Mouse (Mus musculus): ENCODE measurements around the gene Slc13a4. TPM values are rescaled to one million over a fixed set of nuclear protein-coding genes. Genes with fewer than 3 reads are reported as not detected.

Gene Slc13a4
- polyA plus RNA-seq (2015; fragmentation: Nextera tagmentation; extraction: Ambion mirVana), result 3.1 and 3.7 TPM in 2 replicates

DNA sequence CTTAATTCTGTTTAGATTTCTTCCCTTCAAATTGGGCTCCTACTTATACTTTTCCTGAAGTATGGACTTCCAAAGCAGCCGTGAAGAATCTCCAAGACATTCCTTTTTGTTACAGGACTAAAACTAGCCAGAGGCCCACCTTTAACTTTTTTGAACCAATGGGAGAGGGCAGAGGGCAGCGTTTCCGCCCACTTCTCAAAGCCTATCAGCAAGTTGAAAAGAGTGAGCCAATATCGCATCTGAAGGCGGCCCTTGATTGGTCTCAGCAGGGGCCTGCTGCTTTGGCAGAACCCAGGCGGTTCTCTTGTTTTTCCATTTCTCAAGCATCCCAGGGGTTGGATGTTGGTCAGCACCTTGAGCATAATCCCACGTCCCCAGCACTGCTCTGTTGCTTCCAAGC, at the start of gene Slc13a4:
Slc13a4 (minus strand) TSS at position 95 of the 400 bp plus-strand sequence.
- no peak within 1 kb of the TSS for H3K9ac ChIP-seq (replicated peaks)
- H3K27ac ChIP-seq (replicated peaks), result no peak within 1 kb of the TSS
- no peak for ATAC-seq (replicated peaks)
- no peak within 1 kb of the TSS for H3K4me2 ChIP-seq (replicated peaks)
- H3K4me1 ChIP-seq, result no peaks in the 10 kb centered on the region
- no peaks in the 10 kb centered on the region for H3K27me3 ChIP-seq
- no peak within 1 kb of the TSS for H3K4me3 ChIP-seq
- H3K9me3 ChIP-seq, result no peaks in the 10 kb centered on the region
- WGBS, result 15% methylated on average over 7 of the region's 7 CpGs
- no peaks in the 10 kb centered on the region for H3K36me3 ChIP-seq

DNA sequence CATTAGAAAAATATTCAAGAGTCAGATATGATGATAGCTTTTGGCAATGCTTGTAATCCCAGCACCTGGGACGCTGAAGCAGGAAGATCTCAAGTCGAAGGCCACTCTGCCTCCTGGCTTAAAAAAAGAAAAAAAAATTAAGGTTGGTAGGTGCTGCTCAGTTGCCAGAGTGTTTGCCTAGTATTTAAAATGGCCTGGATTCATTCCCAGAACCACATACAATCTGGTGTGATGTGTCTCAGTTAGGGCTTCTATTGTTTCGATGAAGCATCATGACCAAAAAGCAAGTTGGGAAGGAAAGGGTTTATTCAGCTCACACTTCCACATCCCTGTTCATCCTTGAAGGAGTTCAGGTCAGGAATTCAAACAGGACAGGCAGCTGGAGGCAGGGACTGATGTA, 47.4 kb upstream of the Slc13a4 start:
- Histone ChIP-seq H3K9ac (replicated peaks) (no peak overlapping the region), H3K27ac (replicated peaks) (no peak overlapping the region), H3K4me2 (replicated peaks) (no peak overlapping the region), H3K9me3 (no peaks in the 10 kb centered on the region), H3K27me3 (no peaks in the 10 kb centered on the region), H3K4me3 (no peak overlapping the region), H3K36me3 (no peaks in the 10 kb centered on the region), H3K4me1 (peaks cover 14% of the 10 kb centered on the region)
- ATAC-seq (replicated peaks), result no peak
- WGBS, result 83% methylated on average over 3 of the region's 3 CpGs

- Histone ChIP-seq H3K4me3 (no peak overlapping the region), H3K27me3 (no peaks in the 10 kb centered on the region), H3K4me1 (peaks cover 14% of the 10 kb centered on the region), H3K4me2 (replicated peaks) (peak overlapping the region; percentile 18; the same call in 1 of the 2 replicates), H3K9ac (replicated peaks) (no peak overlapping the region), H3K36me3 (no peaks in the 10 kb centered on the region), H3K27ac (replicated peaks) (no peak overlapping the region), H3K9me3 (no peaks in the 10 kb centered on the region)
- peak; percentile 64 for ATAC-seq (replicated peaks)
- 6% methylated on average over 6 of the region's 6 CpGs for WGBS
These were observed 46.7 kb upstream of the Slc13a4 start for GRCm38 (mm10) chr6:35354622-35354998.

DNA sequence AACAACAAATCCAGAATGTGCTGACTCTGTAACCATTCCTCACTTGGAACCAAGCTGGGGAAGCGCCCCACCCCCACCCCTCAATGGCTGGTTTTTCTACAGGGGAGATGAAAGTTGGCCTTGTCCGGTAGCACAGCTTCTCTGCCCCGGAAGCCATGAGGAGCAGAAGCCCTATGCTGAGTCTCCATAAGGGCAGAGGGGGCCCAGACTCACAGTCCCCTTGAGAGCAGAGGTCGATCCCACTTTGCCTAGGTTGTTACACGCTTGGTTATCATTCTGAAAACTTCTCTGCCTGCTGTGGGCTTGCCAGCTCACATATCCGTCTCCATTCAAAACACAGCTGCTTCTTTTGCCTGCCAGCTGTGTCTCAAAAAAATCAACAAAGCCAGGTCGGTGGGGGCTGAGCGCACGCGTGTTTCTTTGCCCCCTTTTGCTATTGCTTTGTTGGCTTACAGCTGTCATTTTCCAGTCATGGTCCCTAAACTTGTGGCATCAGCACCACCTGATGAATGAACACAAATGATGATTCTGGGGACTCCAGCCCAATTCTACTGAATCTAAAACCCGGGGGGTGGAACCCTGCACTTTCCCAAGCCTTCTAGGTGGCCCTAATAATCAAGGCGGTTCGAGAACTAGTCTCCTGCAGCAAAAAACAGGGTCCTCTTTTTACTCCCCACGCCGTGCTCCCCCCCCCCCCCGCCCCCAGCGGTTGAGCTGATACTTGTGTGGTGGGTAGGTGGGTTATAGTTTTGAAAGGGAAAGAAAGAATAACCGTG, 46.1 kb upstream of the Slc13a4 start:
- H3K4me1 ChIP-seq, result peaks cover 14% of the 10 kb centered on the region
- H3K9me3 ChIP-seq, result no peaks in the 10 kb centered on the region
- H3K9ac ChIP-seq (replicated peaks), result no peak overlapping the region
- H3K4me2 ChIP-seq (replicated peaks), result peak overlapping the region; percentile 18
- H3K27me3 ChIP-seq, result no peaks in the 10 kb centered on the region
- no peaks in the 10 kb centered on the region for H3K36me3 ChIP-seq
- WGBS, result 6% methylated on average over 18 of the region's 18 CpGs
- no peak overlapping the region for H3K27ac ChIP-seq (replicated peaks)
- no peak overlapping the region for H3K4me3 ChIP-seq
- ATAC-seq (replicated peaks), result peak; percentile 30

GRCm38 (mm10) chr6:35353416-35353815, 45.5 kb upstream of the Slc13a4 start:
- no peaks in the 10 kb centered on the region for H3K36me3 ChIP-seq
- no peak overlapping the region for H3K27ac ChIP-seq (replicated peaks)
- 50% methylated on average over 5 of the region's 5 CpGs for WGBS
- H3K9me3 ChIP-seq, result no peaks in the 10 kb centered on the region
- no peak overlapping the region; the same call in 1 of the 2 replicates for H3K4me2 ChIP-seq (replicated peaks)
- H3K9ac ChIP-seq (replicated peaks), result no peak overlapping the region
- no peak overlapping the region for H3K4me3 ChIP-seq
- no peaks in the 10 kb centered on the region for H3K27me3 ChIP-seq
- ATAC-seq (replicated peaks), result no peak
- peaks cover 14% of the 10 kb centered on the region for H3K4me1 ChIP-seq

- Histone ChIP-seq H3K9ac (replicated peaks) (no peak overlapping the region), H3K27ac (replicated peaks) (no peak overlapping the region), H3K36me3 (no peaks in the 10 kb centered on the region), H3K4me2 (replicated peaks) (no peak overlapping the region), H3K9me3 (no peaks in the 10 kb centered on the region), H3K4me3 (no peak overlapping the region), H3K27me3 (no peaks in the 10 kb centered on the region), H3K4me1 (peaks cover 14% of the 10 kb centered on the region)
- 88% methylated on average over 8 of the region's 8 CpGs for WGBS
- ATAC-seq (replicated peaks), result no peak
These were observed 44.9 kb upstream of the Slc13a4 start for GRCm38 (mm10) chr6:35352867-35353266.

DNA sequence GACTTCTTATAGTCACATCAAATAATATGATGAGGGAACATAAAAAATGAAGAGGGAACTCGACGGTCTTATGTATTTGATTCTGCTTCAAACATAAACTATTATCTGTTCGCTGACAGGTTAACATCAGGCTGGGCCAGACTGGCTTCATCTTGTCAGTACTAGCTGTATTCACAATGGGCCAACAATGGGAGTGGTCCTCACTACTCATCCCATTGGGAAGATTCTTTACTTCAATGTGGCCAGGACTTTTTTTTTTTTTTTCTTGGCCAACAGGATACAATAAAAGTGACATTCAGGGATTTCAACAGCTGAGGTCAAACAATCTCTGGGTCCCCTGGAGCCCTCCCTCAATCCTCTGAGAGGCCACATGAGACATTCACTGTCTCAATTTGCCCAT, 43.9 kb upstream of the Slc13a4 start:
- 96% methylated on average over 3 of the region's 3 CpGs for WGBS
- no peak overlapping the region for H3K9ac ChIP-seq (replicated peaks)
- H3K36me3 ChIP-seq, result no peaks in the 10 kb centered on the region
- ATAC-seq (replicated peaks), result no peak
- peaks cover 14% of the 10 kb centered on the region for H3K4me1 ChIP-seq
- H3K9me3 ChIP-seq, result no peaks in the 10 kb centered on the region
- H3K27me3 ChIP-seq, result no peaks in the 10 kb centered on the region
- H3K27ac ChIP-seq (replicated peaks), result no peak overlapping the region
- no peak overlapping the region for H3K4me3 ChIP-seq
- no peak overlapping the region for H3K4me2 ChIP-seq (replicated peaks)

- H3K27me3 ChIP-seq, result no peaks in the 10 kb centered on the region
- ATAC-seq (replicated peaks), result no peak
- no peak overlapping the region for H3K27ac ChIP-seq (replicated peaks)
- no peak overlapping the region for H3K9ac ChIP-seq (replicated peaks)
- H3K36me3 ChIP-seq, result no peaks in the 10 kb centered on the region
- no peak overlapping the region for H3K4me3 ChIP-seq
- WGBS, result 50% methylated on average over 7 of the region's 7 CpGs
- no peaks in the 10 kb centered on the region for H3K9me3 ChIP-seq
- peaks cover 12% of the 10 kb centered on the region for H3K4me1 ChIP-seq
- no peak overlapping the region for H3K4me2 ChIP-seq (replicated peaks)
These were observed 41.9 kb upstream of the Slc13a4 start for GRCm38 (mm10) chr6:35349784-35350183.

DNA sequence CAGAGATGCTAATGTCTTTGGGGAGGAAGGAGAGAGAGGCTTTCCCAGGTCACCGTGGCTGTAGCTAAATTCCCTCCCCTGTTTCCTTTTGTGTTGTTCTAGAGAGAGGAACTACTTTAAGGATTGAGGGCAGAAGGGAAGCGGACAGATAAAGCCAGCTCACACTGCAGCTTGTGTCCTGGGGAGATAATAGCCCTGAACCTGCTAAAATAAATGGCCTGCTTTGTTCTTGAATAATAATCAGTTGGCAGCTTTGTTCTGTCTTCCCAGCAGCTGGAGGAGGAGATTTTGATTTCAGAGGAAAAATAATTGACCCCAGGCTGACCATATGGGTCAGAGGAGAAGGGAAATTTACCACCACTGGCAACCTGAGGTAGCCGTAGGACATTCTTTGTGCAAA, 30.7 kb upstream of the Slc13a4 start:
- H3K9me3 ChIP-seq, result no peaks in the 10 kb centered on the region
- no peaks in the 10 kb centered on the region for H3K27me3 ChIP-seq
- H3K4me2 ChIP-seq (replicated peaks), result no peak overlapping the region
- no peak for ATAC-seq (replicated peaks)
- H3K4me1 ChIP-seq, result 0 out of 2 replicates have a peak, but pooled peaks cover 4% of the 10 kb centered on the region
- 12% methylated on average over 3 of the region's 3 CpGs for WGBS
- no peak overlapping the region for H3K27ac ChIP-seq (replicated peaks)
- no peak overlapping the region for H3K4me3 ChIP-seq
- no peaks in the 10 kb centered on the region for H3K36me3 ChIP-seq
- H3K9ac ChIP-seq (replicated peaks), result no peak overlapping the region

DNA sequence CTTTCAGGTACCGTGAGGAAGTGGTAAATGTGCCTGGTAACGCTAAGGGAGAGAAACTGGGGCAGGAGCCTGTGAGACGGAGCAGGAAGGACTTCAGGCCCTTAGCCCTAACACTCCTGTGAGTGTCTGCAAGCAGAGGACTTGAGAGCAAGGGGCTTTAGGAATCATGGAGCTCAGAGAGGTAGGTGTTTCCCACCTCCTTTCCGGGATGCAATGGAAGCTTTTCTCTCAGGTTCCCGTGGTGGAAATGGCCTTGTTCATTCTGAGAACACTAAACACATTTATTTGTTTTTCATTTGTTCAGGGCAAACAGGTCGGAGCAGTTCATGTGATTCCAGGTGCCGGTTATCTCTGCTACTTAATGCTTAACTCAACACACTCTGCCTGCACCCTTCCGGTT, 29.9 kb upstream of the Slc13a4 start:
- Histone ChIP-seq H3K4me2 (replicated peaks) (no peak overlapping the region), H3K9me3 (no peaks in the 10 kb centered on the region), H3K36me3 (no peaks in the 10 kb centered on the region), H3K27ac (replicated peaks) (no peak overlapping the region), H3K4me1 (0 out of 2 replicates have a peak, but pooled peaks cover 4% of the 10 kb centered on the region), H3K4me3 (no peak overlapping the region), H3K27me3 (no peaks in the 10 kb centered on the region), H3K9ac (replicated peaks) (no peak overlapping the region)
- WGBS, result 82% methylated on average over 8 of the region's 8 CpGs
- ATAC-seq (replicated peaks), result no peak

DNA sequence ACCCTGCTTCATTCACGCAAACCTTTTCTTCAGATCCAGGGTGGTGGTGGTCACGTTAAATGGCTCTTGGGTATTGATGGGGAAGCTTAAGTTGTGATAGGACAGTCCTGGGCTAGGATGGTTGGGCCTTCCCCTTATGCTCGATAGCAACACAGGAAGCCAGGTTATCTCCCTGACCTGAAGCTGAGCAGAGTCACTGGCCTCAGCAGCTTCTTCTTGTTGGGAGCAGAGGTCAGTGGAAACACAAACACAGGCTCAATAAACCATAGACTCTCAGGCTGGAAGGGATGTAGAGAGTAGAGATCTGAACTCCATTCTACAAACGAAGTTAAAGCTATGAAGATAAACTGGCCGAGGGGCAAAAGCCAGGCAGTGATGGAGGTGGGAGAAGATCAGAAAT, 27.5 kb upstream of the Slc13a4 start:
- Histone ChIP-seq H3K9ac (replicated peaks) (no peak overlapping the region), H3K4me1 (0 out of 2 replicates have a peak, but pooled peaks cover 4% of the 10 kb centered on the region), H3K27ac (replicated peaks) (no peak overlapping the region), H3K27me3 (no peaks in the 10 kb centered on the region), H3K36me3 (no peaks in the 10 kb centered on the region), H3K9me3 (no peaks in the 10 kb centered on the region), H3K4me2 (replicated peaks) (no peak overlapping the region), H3K4me3 (no peak overlapping the region)
- ATAC-seq (replicated peaks), result no peak
- WGBS, result 88% methylated on average over 5 of the region's 5 CpGs

- ATAC-seq (replicated peaks), result no peak
- Histone ChIP-seq H3K9me3 (no peaks in the 10 kb centered on the region), H3K27me3 (no peaks in the 10 kb centered on the region), H3K36me3 (no peaks in the 10 kb centered on the region), H3K27ac (replicated peaks) (no peak overlapping the region), H3K4me3 (no peak overlapping the region), H3K4me1 (0 out of 2 replicates have a peak, but pooled peaks cover 4% of the 10 kb centered on the region), H3K4me2 (replicated peaks) (no peak overlapping the region), H3K9ac (replicated peaks) (no peak overlapping the region)
- 78% methylated on average over 4 of the region's 4 CpGs for WGBS
These were observed 26.3 kb upstream of the Slc13a4 start for GRCm38 (mm10) chr6:35334278-35334677.

- Histone ChIP-seq H3K36me3 (no peaks in the 10 kb centered on the region), H3K9me3 (no peaks in the 10 kb centered on the region), H3K4me3 (no peak overlapping the region), H3K4me2 (replicated peaks) (no peak overlapping the region), H3K27ac (replicated peaks) (no peak overlapping the region), H3K4me1 (0 out of 2 replicates have a peak, but pooled peaks cover 3% of the 10 kb centered on the region), H3K27me3 (no peaks in the 10 kb centered on the region), H3K9ac (replicated peaks) (no peak overlapping the region)
- 12% methylated on average over 3 of the region's 3 CpGs for WGBS
- no peak for ATAC-seq (replicated peaks)
These were observed 25.7 kb upstream of the Slc13a4 start for GRCm38 (mm10) chr6:35333632-35334031.

Data from forebrain, embryonic 15.5 days (tissue).